Mouse (Mus musculus) testis, adult 2 months (tissue): ENCODE results near the gene Sel1l3.

ENCODE experiments used
- CTCF ChIP-seq: fragments of 200-500 bp; IDR thresholded peaks from 2 replicates; pipeline ENCODE4 v1.5.1; 2012; ENCODE audit warnings: low read depth, mild to moderate bottlenecking, inconsistent platforms, low read length, moderate library complexity; ENCODE audit not compliant: control insufficient read depth, insufficient read depth, insufficient replicate concordance
- POLR2A ChIP-seq: fragments of 200-500 bp; IDR thresholded peaks from 2 replicates; pipeline ENCODE4 v1.6.1; 2012; ENCODE audit warnings: low read depth, mild to moderate bottlenecking, inconsistent platforms, low read length, moderate library complexity; ENCODE audit not compliant: control insufficient read depth

- no peak for TF ChIP-seq POLR2A
- TF ChIP-seq CTCF: no peak
These were observed 152.1 kb downstream of the Sel1l3 start for GRCm38 (mm10) chr5:53061532-53062130.
